ENCODE assay signal across 16 mouse cellular contexts in genomic region chr9:75102131-75102530, GRCm38 (mm10).
"Had no signal": no experiment of that assay in that cellular context is flagged by ENCODE, and none has a peak within 500 bp of the region (broad histone marks: within the 10 kb centered on the region; RNA-seq: fewer than 3 reads in every experiment).

No protein-coding gene starts in this region.

- H3K4me3 ChIP-seq: neural tube, embryonic 13.5 days; neural tube, embryonic 15.5 days; stomach, embryonic 15.5 days had no signal

- H3K4me1 ChIP-seq: neural tube, embryonic 13.5 days; neural tube, embryonic 15.5 days; stomach, embryonic 15.5 days had no signal

- H3K9me3 ChIP-seq: neural tube, embryonic 13.5 days; neural tube, embryonic 15.5 days; stomach, embryonic 15.5 days had no signal

- H3K27me3 ChIP-seq: neural tube, embryonic 13.5 days; neural tube, embryonic 15.5 days; stomach, embryonic 15.5 days had no signal

- DNase-seq: retina, postnatal 1 day; right cerebral cortex, adult 18-20 months; right cerebral cortex, postnatal 14 days; right cerebral cortex, postnatal 25 days; right cerebral cortex, postnatal 4 days; spleen, adult 18-20 months; thymus, adult 18-20 months; thymus, adult 2 months; thymus, postnatal 14 days; thymus, postnatal 25 days; thymus, postnatal 36 days; thymus, postnatal 4 days had no signal

- H3K9ac ChIP-seq: neural tube, embryonic 13.5 days; neural tube, embryonic 15.5 days; stomach, embryonic 15.5 days had no signal

- H3K27ac ChIP-seq: neural tube, embryonic 13.5 days; neural tube, embryonic 15.5 days; stomach, embryonic 15.5 days; stomach, postnatal 0 days had no signal

- H3K36me3 ChIP-seq: neural tube, embryonic 15.5 days; stomach, embryonic 15.5 days had no signal
